Comparison of ENCODE assay signal across 8 mouse cellular contexts in genomic region chr5:142416070-142416775, GRCm38 (mm10). TPM values are rescaled to one million over a fixed set of nuclear protein-coding genes. Genes with fewer than 3 reads are reported as not detected.
DNase-seq lines count a peak whose midpoint lies in the region; ATAC-seq and TF ChIP-seq lines count a peak whose summit lies in the region.

No protein-coding gene starts in this region.

- TF ChIP-seq CTCF in liver, postnatal 0 days (IDR thresholded peaks at IDR 0.05; ENCODE audit: low read depth), result no peak

- peak overlapping the region; percentile 84 for H3K27ac ChIP-seq in liver, postnatal 0 days (ENCODE audit: low read depth)
- H3K27ac ChIP-seq in forebrain, embryonic 15.5 days (replicated peaks), result no peak overlapping the region

- peak; percentile 38 for ATAC-seq in frontal cortex, adult (ENCODE audit: low TSS enrichment)
- ATAC-seq in liver, postnatal 0 days, result peak; percentile 48
- ATAC-seq in forebrain, embryonic 15.5 days (replicated peaks), result no peak

- no peaks in the 10 kb centered on the region for H3K9me3 ChIP-seq in liver, postnatal 0 days (ENCODE audit: low read length)
- H3K9me3 ChIP-seq in forebrain, embryonic 15.5 days, result no peaks in the 10 kb centered on the region

- peak overlapping the region; percentile 42; the same call in 1 of the 2 replicates for H3K4me2 ChIP-seq in liver, postnatal 0 days (ENCODE audit: low read depth, low read length)
- H3K4me2 ChIP-seq in forebrain, embryonic 15.5 days (replicated peaks), result no peak overlapping the region

- peaks cover 50% of the 10 kb centered on the region for H3K4me1 ChIP-seq in liver, postnatal 0 days (ENCODE audit: insufficient read depth)
- H3K4me1 ChIP-seq in forebrain, embryonic 15.5 days, result peaks cover 17% of the 10 kb centered on the region

- H3K36me3 ChIP-seq in liver, postnatal 0 days (replicated peaks; ENCODE audit: insufficient read depth, low read length), result peaks cover 10% of the 10 kb centered on the region
- no peaks in the 10 kb centered on the region for H3K36me3 ChIP-seq in forebrain, embryonic 15.5 days

- no peak for DNase-seq in frontal cortex, postnatal 25 days (ENCODE audit: low spot score in 2 of 2)
- DNase-seq in right cerebral cortex, adult 18-20 months, result peak; percentile 49
- DNase-seq in right cerebral cortex, postnatal 4 days, result no peak
- DNase-seq in liver, postnatal 0 days, result no peak
- DNase-seq in thymus, postnatal 0 days (ENCODE audit: low spot score), result peak; percentile 83
- DNase-seq in kidney, postnatal 14 days, result no peak

- H3K9ac ChIP-seq in liver, postnatal 0 days (replicated peaks), result peak overlapping the region; percentile 22; the same call in 1 of the 2 replicates
- H3K9ac ChIP-seq in forebrain, embryonic 15.5 days (replicated peaks), result no peak overlapping the region

- 13% methylated on average over 14 of the region's 14 CpGs for WGBS in liver, postnatal 0 days (ENCODE audit: insufficient replicate concordance)
- WGBS in forebrain, embryonic 15.5 days, result 27% methylated on average over 14 of the region's 14 CpGs

- H3K27me3 ChIP-seq in liver, postnatal 0 days (ENCODE audit: insufficient read depth, low read length), result no peaks in the 10 kb centered on the region
- no peaks in the 10 kb centered on the region for H3K27me3 ChIP-seq in forebrain, embryonic 15.5 days

- TF ChIP-seq EP300 in liver, postnatal 0 days (IDR thresholded peaks at IDR 0.05; ENCODE audit: low read depth), result no peak

- no peak overlapping the region for H3K4me3 ChIP-seq in liver, postnatal 0 days (ENCODE audit: low read depth, low read length)
- no peak overlapping the region for H3K4me3 ChIP-seq in forebrain, embryonic 15.5 days

RNA-seq across cellular contexts. Expression of gene Foxk1, which starts 14.9 kb away (rescaled TPM):
- polyA plus RNA-seq in liver, postnatal 0 days (2015; fragmentation: Nextera tagmentation; extraction: Ambion mirVana), result 1.7 TPM in 2 replicates
- 2.9 and 5.1 TPM in 2 replicates for polyA plus RNA-seq in thymus, postnatal 0 days (2015; fragmentation: Nextera tagmentation; extraction: Ambion mirVana)
- 3.9 TPM in 2 replicates for polyA plus RNA-seq in forebrain, embryonic 15.5 days (2015; fragmentation: Nextera tagmentation; extraction: Ambion mirVana)

RNA-seq across cellular contexts. Expression of gene Ap5z1, which starts 47.5 kb away (rescaled TPM):
- polyA plus RNA-seq in liver, postnatal 0 days (2015; fragmentation: Nextera tagmentation; extraction: Ambion mirVana), result 2.8 and 4.0 TPM in 2 replicates
- polyA plus RNA-seq in thymus, postnatal 0 days (2015; fragmentation: Nextera tagmentation; extraction: Ambion mirVana), result 8.1 and 9.3 TPM in 2 replicates
- 15.0 and 15.1 TPM in 2 replicates for polyA plus RNA-seq in forebrain, embryonic 15.5 days (2015; fragmentation: Nextera tagmentation; extraction: Ambion mirVana)

Comparison
In these comparisons a context has a peak if more than half of its experiments do, and no peak if none do; other contexts are left out.
1. DNase-seq: peak in right cerebral cortex, adult 18-20 months (single experiment) and thymus, postnatal 0 days (single experiment); none in frontal cortex, postnatal 25 days (0 of 2), right cerebral cortex, postnatal 4 days (single experiment), liver, postnatal 0 days (single experiment) and kidney, postnatal 14 days (single experiment).